Mouse (Mus musculus): ENCODE measurements at regions not wholly inside any gene's neighbourhood (a gene's known extent, or its start where the extent isn't known, plus 50 kb on each side); places are given as distances from the start of the nearest gene placed in this dataset.

GRCm38 (mm10) chr13:28426085-28426484 lies 168.8 kb downstream of the Gm11361 start:
- H3K36me3 ChIP-seq (ENCODE audit: poor library complexity, severe bottlenecking), result no peaks in the 10 kb centered on the region
- no peak overlapping the region for H3K27ac ChIP-seq
- WGBS, result 72% methylated on average over 4 of the region's 4 CpGs
- no peaks in the 10 kb centered on the region for H3K27me3 ChIP-seq
- no peak overlapping the region for H3K4me3 ChIP-seq
- H3K4me2 ChIP-seq, result no peak overlapping the region
- H3K4me1 ChIP-seq, result peaks cover 27% of the 10 kb centered on the region
- H3K9ac ChIP-seq, result no peak overlapping the region
- ATAC-seq, result no peak
- no peaks in the 10 kb centered on the region for H3K9me3 ChIP-seq (replicated peaks)

GRCm38 (mm10) chr13:28425116-28425515 lies 167.8 kb downstream of the Gm11361 start:
- Histone ChIP-seq H3K4me1 (peaks cover 36% of the 10 kb centered on the region), H3K4me3 (no peak overlapping the region), H3K9me3 (replicated peaks) (no peaks in the 10 kb centered on the region), H3K9ac (no peak overlapping the region), H3K36me3 (ENCODE audit: poor library complexity, severe bottlenecking) (no peaks in the 10 kb centered on the region), H3K4me2 (no peak overlapping the region), H3K27me3 (no peaks in the 10 kb centered on the region), H3K27ac (peak overlapping the region; percentile 15; the same call in 1 of the 2 replicates)
- ATAC-seq, result peak; percentile 60
- 59% methylated on average over 3 of the region's 3 CpGs for WGBS

GRCm38 (mm10) chr13:28424446-28425059 lies 167.2 kb downstream of the Gm11361 start:
- no peaks in the 10 kb centered on the region for H3K36me3 ChIP-seq (ENCODE audit: poor library complexity, severe bottlenecking)
- 36% methylated on average over 8 of the region's 8 CpGs for WGBS
- H3K4me2 ChIP-seq, result no peak overlapping the region
- no peak for ATAC-seq
- peak overlapping the region; percentile 15 for H3K27ac ChIP-seq
- H3K27me3 ChIP-seq, result no peaks in the 10 kb centered on the region
- H3K4me1 ChIP-seq, result peaks cover 42% of the 10 kb centered on the region
- no peak overlapping the region for H3K4me3 ChIP-seq
- H3K9me3 ChIP-seq (replicated peaks), result no peaks in the 10 kb centered on the region
- no peak overlapping the region for H3K9ac ChIP-seq

GRCm38 (mm10) chr13:28421309-28421708 lies 164.0 kb downstream of the Gm11361 start:
- no peak for ATAC-seq
- no peak overlapping the region for H3K4me2 ChIP-seq
- no peak overlapping the region for H3K27ac ChIP-seq
- H3K27me3 ChIP-seq, result no peaks in the 10 kb centered on the region
- 69% methylated on average over 3 of the region's 3 CpGs for WGBS
- H3K9ac ChIP-seq, result no peak overlapping the region
- H3K36me3 ChIP-seq (ENCODE audit: poor library complexity, severe bottlenecking), result no peaks in the 10 kb centered on the region
- H3K4me1 ChIP-seq, result peaks cover 74% of the 10 kb centered on the region
- H3K4me3 ChIP-seq, result no peak overlapping the region
- H3K9me3 ChIP-seq (replicated peaks), result no peaks in the 10 kb centered on the region

GRCm38 (mm10) chr13:28420636-28421035 lies 163.3 kb downstream of the Gm11361 start:
- no peak for ATAC-seq
- Histone ChIP-seq H3K9me3 (replicated peaks) (no peaks in the 10 kb centered on the region), H3K4me3 (no peak overlapping the region), H3K4me2 (no peak overlapping the region), H3K4me1 (peaks cover 77% of the 10 kb centered on the region), H3K27me3 (no peaks in the 10 kb centered on the region), H3K36me3 (ENCODE audit: poor library complexity, severe bottlenecking) (no peaks in the 10 kb centered on the region), H3K9ac (no peak overlapping the region), H3K27ac (peak overlapping the region; percentile 63; the same call in 1 of the 2 replicates)
- WGBS, result 88% methylated on average over 3 of the region's 3 CpGs

- Histone ChIP-seq H3K4me3 (peak overlapping the region; percentile 7; the same call in 1 of the 2 replicates), H3K27ac (peak overlapping the region; percentile 63), H3K9ac (peak overlapping the region; percentile 45), H3K4me1 (peaks cover 77% of the 10 kb centered on the region), H3K27me3 (no peaks in the 10 kb centered on the region), H3K9me3 (replicated peaks) (no peaks in the 10 kb centered on the region), H3K4me2 (peak overlapping the region; percentile 41), H3K36me3 (ENCODE audit: poor library complexity, severe bottlenecking) (no peaks in the 10 kb centered on the region)
- 51% methylated on average over 16 of the region's 16 CpGs for WGBS
- no peak for ATAC-seq
These were observed 162.6 kb downstream of the Gm11361 start for GRCm38 (mm10) chr13:28419950-28420381.

- no peak overlapping the region for H3K4me3 ChIP-seq
- no peaks in the 10 kb centered on the region for H3K36me3 ChIP-seq (ENCODE audit: poor library complexity, severe bottlenecking)
- no peak for ATAC-seq
- H3K4me1 ChIP-seq, result peaks cover 73% of the 10 kb centered on the region
- no peaks in the 10 kb centered on the region for H3K9me3 ChIP-seq (replicated peaks)
- peak overlapping the region; percentile 97 for H3K27ac ChIP-seq
- whole genome bisulfite sequencing, result 88% methylated on average over 17 of the region's 17 CpGs
- H3K27me3 ChIP-seq, result no peaks in the 10 kb centered on the region
- H3K4me2 ChIP-seq, result peak overlapping the region; percentile 57
- H3K9ac ChIP-seq, result peak overlapping the region; percentile 63
These were observed 161.8 kb downstream of the Gm11361 start for GRCm38 (mm10) chr13:28418936-28419681.

- Histone ChIP-seq H3K36me3 (ENCODE audit: poor library complexity, severe bottlenecking) (no peaks in the 10 kb centered on the region), H3K9me3 (replicated peaks) (no peaks in the 10 kb centered on the region), H3K4me1 (peaks cover 72% of the 10 kb centered on the region), H3K9ac (peak overlapping the region; percentile 63), H3K4me3 (peak overlapping the region; percentile 22), H3K27me3 (no peaks in the 10 kb centered on the region), H3K27ac (peak overlapping the region; percentile 97), H3K4me2 (peak overlapping the region; percentile 57)
- ATAC-seq, result peak; percentile 11
- WGBS, result 11% methylated on average over 11 of the region's 11 CpGs
These were observed 160.9 kb downstream of the Gm11361 start for GRCm38 (mm10) chr13:28417929-28418881.

GRCm38 (mm10) chr13:28417431-28417928 lies 160.2 kb downstream of the Gm11361 start:
- H3K4me2 ChIP-seq, result peak overlapping the region; percentile 57
- peak overlapping the region; percentile 63 for H3K9ac ChIP-seq
- peak; percentile 31 for ATAC-seq
- 3% methylated on average over 7 of the region's 7 CpGs for WGBS
- H3K36me3 ChIP-seq (ENCODE audit: poor library complexity, severe bottlenecking), result no peaks in the 10 kb centered on the region
- peak overlapping the region; percentile 22 for H3K4me3 ChIP-seq
- H3K27ac ChIP-seq, result peak overlapping the region; percentile 97
- no peaks in the 10 kb centered on the region for H3K27me3 ChIP-seq
- H3K4me1 ChIP-seq, result peaks cover 70% of the 10 kb centered on the region
- H3K9me3 ChIP-seq (replicated peaks), result no peaks in the 10 kb centered on the region

- Histone ChIP-seq H3K9ac (peak overlapping the region; percentile 52; the same call in 1 of the 2 replicates), H3K4me3 (peak overlapping the region; percentile 22), H3K4me1 (peaks cover 68% of the 10 kb centered on the region), H3K27me3 (no peaks in the 10 kb centered on the region), H3K9me3 (replicated peaks) (no peaks in the 10 kb centered on the region), H3K36me3 (ENCODE audit: poor library complexity, severe bottlenecking) (no peaks in the 10 kb centered on the region), H3K27ac (peak overlapping the region; percentile 97), H3K4me2 (peak overlapping the region; percentile 57)
- WGBS, result 8% methylated on average over 8 of the region's 8 CpGs
- peak; percentile 31 for ATAC-seq
These were observed 159.6 kb downstream of the Gm11361 start for GRCm38 (mm10) chr13:28416887-28417286.

- Histone ChIP-seq H3K9me3 (replicated peaks) (no peaks in the 10 kb centered on the region), H3K27me3 (no peaks in the 10 kb centered on the region), H3K36me3 (ENCODE audit: poor library complexity, severe bottlenecking) (no peaks in the 10 kb centered on the region), H3K4me3 (peak overlapping the region; percentile 22), H3K4me1 (peaks cover 65% of the 10 kb centered on the region), H3K27ac (peak overlapping the region; percentile 97), H3K9ac (peak overlapping the region; percentile 52; the same call in 1 of the 2 replicates), H3K4me2 (peak overlapping the region; percentile 57)
- peak; percentile 93 for ATAC-seq
- WGBS, result 2% methylated on average over 6 of the region's 6 CpGs
These were observed 158.9 kb downstream of the Gm11361 start for GRCm38 (mm10) chr13:28416231-28416630.
